Mouse (Mus musculus): ENCODE measurements around the gene Eprs.

DNA sequence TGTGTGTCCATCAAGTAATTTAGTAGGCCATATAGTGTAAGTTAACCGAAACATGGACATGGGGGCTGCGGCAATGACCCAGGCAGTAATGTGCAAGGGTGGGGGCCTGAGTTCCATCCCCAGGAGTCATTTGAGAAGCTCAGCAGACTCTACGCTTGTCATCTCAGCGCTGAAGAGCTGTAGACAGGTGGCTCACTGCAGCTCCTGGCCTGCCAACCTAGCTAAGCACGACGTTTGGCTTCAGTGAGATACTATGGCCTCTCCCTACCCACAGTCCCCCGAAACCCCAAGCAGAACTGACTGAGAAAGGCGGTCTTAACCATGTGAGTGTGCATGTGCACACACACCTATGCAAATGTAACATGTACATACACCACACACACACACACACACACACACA lies 88.2 kb downstream of the Eprs start:
- no peak for TF ChIP-seq CHD2 (IDR thresholded peaks at IDR 0.05; ENCODE audit: low read depth, low read length)
- no peak for TF ChIP-seq ZNF384 (IDR thresholded peaks at IDR 0.05; ENCODE audit: low read depth, low read length)
- no peak for TF ChIP-seq ZC3H11A (IDR thresholded peaks at IDR 0.05; ENCODE audit: borderline replicate concordance, low read depth, low read length)
- no peak for TF ChIP-seq MAFK (IDR thresholded peaks at IDR 0.05; ENCODE audit: insufficient read depth, low read depth, low read length)

All from ES-E14 (cell line).